Mouse (Mus musculus) heart, postnatal 0 days (tissue): ENCODE results near the gene BC016579. TPM values are rescaled to one million over a fixed set of nuclear protein-coding genes. Genes with fewer than 3 reads are reported as not detected.

ENCODE experiments used
- ATAC-seq: fragments of 200-750 bp; cut with Nextera tagmentation; 2 replicates; pipeline ENCODE4 v1.8.0; 2017; ENCODE audit warnings: low read depth, moderate number of reproducible peaks, moderate library complexity; ENCODE audit not compliant: insufficient read depth
- DNase-seq: peaks from one replicate; pipeline ENCODE4 v3.0.0-alpha.2; 2016; ENCODE audit warnings: low spot score
- H3K27ac ChIP-seq: fragments of 300-500 bp; sonication (generic); 2 replicates; pipeline ENCODE4 v1.5.1; 2014; ENCODE audit warnings: low read depth, mild to moderate bottlenecking
- H3K27me3 ChIP-seq: fragments of 300-500 bp; sonication (generic); 2 replicates; pipeline ENCODE4 v1.6.1; 2014; ENCODE audit warnings: low read length, mixed read lengths; ENCODE audit not compliant: control insufficient read depth, insufficient read depth
- H3K36me3 ChIP-seq: fragments of 300-500 bp; sonication (generic); replicated peaks from 2 replicates; pipeline ENCODE4 v1.6.1; 2014; ENCODE audit warnings: low read length, mixed read lengths; ENCODE audit not compliant: control insufficient read depth, insufficient read depth
- H3K4me1 ChIP-seq: fragments of 300-500 bp; sonication (generic); 2 replicates; pipeline ENCODE4 v1.6.1; 2014; ENCODE audit warnings: antibody characterized with exemption; ENCODE audit not compliant: control insufficient read depth, insufficient read depth
- H3K4me2 ChIP-seq: fragments of 300-500 bp; sonication (generic); 2 replicates; pipeline ENCODE4 v1.6.1; 2014; ENCODE audit warnings: low read depth, mild to moderate bottlenecking, low read length, moderate library complexity
- H3K4me3 ChIP-seq: fragments of 300-500 bp; sonication (generic); 2 replicates; pipeline ENCODE4 v1.5.1; 2014; ENCODE audit warnings: low read depth, low read length
- H3K9ac ChIP-seq: fragments of 300-500 bp; sonication (generic); replicated peaks from 2 replicates; pipeline ENCODE4 v1.6.1; 2014; ENCODE audit warnings: low read depth, low read length, mixed read lengths
- H3K9me3 ChIP-seq: fragments of 300-500 bp; sonication (generic); replicated peaks from 2 replicates; pipeline ENCODE4 v1.6.1; 2016; ENCODE audit warnings: low read length; ENCODE audit not compliant: control insufficient read depth
- CTCF ChIP-seq: IDR thresholded peaks from 2 replicates; pipeline ENCODE4 v1.5.1; 2016; ENCODE audit warnings: antibody characterized with exemption, control low read depth, low read depth
- EP300 ChIP-seq: IDR thresholded peaks from 2 replicates; pipeline ENCODE4 v1.6.1; 2016; ENCODE audit warnings: antibody characterized with exemption, low read depth
- WGBS: fragments of 180-500 bp; shearing (Covaris S2); extraction: QIAGEN DNeasy Blood & Tissue Kit; methylation state at CpG from one replicate; pipeline ENCODE4 v1.1.7; 2014; 5-methylcytosine and 5-hydroxymethylcytosine counted together
- polyA plus RNA-seq: library from polyadenylated mRNA; unstranded; fragments of >200 nt; fragmentation: Nextera tagmentation; extraction: Ambion mirVana; gene quantifications from 2 replicates; pipeline ENCODE4 v1.2.1, GENCODE M21; 2015
- total RNA-seq: library from RNA; depleted of rRNA; stranded (reverse); fragments of >200 nt; gene quantifications from 2 replicates; pipeline ENCODE4 v1.2.3, GENCODE M21; 2014; ENCODE audit warnings: low replicate concordance

BC016579 gene
- total and polyA plus RNA-seq, 2 experiments from 2014 or later = not detected

GRCm38 (mm10) chr16:45670005-45670404 is 16.1 kb upstream of the BC016579 start:
- no peak for TF ChIP-seq EP300
- no peak for TF ChIP-seq CTCF
- no peak for DNase-seq
- Histone ChIP-seq H3K4me3 (no peak overlapping the region), H3K9ac (no peak overlapping the region), H3K9me3 (no peaks in the 10 kb centered on the region), H3K27ac (no peak overlapping the region), H3K27me3 (no peaks in the 10 kb centered on the region), H3K4me2 (no peak overlapping the region), H3K36me3 (no peaks in the 10 kb centered on the region), H3K4me1 (no peaks in the 10 kb centered on the region)
- 63% methylated on average over 4 of the region's 4 CpGs for WGBS
- no peak for ATAC-seq

GRCm38 (mm10) chr16:45668178-45668577 is 14.3 kb upstream of the BC016579 start:
- H3K4me3 ChIP-seq = no peak overlapping the region
- H3K9me3 ChIP-seq = 0 out of 2 replicates have a peak, but pooled peaks cover 3% of the 10 kb centered on the region
- H3K9ac ChIP-seq = no peak overlapping the region
- H3K4me1 ChIP-seq = no peaks in the 10 kb centered on the region
- H3K36me3 ChIP-seq = no peaks in the 10 kb centered on the region
- H3K4me2 ChIP-seq = no peak overlapping the region
- ATAC-seq (no peak), DNase-seq (no peak)
- 43% methylated on average over 3 of the region's 3 CpGs for WGBS
- TF ChIP-seq CTCF (no peak), EP300 (no peak)
- no peaks in the 10 kb centered on the region for H3K27me3 ChIP-seq
- H3K27ac ChIP-seq = no peak overlapping the region

- 46% methylated on average over 2 of the region's 2 CpGs for WGBS
- no peak overlapping the region for H3K27ac ChIP-seq
- H3K9ac ChIP-seq = no peak overlapping the region
- 0 out of 2 replicates have a peak, but pooled peaks cover 3% of the 10 kb centered on the region for H3K9me3 ChIP-seq
- no peaks in the 10 kb centered on the region for H3K27me3 ChIP-seq
- TF ChIP-seq EP300 (no peak), CTCF (no peak)
- no peak overlapping the region for H3K4me2 ChIP-seq
- no peaks in the 10 kb centered on the region for H3K4me1 ChIP-seq
- ATAC-seq (no peak), DNase-seq (no peak)
- H3K4me3 ChIP-seq = no peak overlapping the region
- H3K36me3 ChIP-seq = no peaks in the 10 kb centered on the region
Measured at GRCm38 (mm10) chr16:45666136-45666535, 12.3 kb upstream of the BC016579 start.

DNA sequence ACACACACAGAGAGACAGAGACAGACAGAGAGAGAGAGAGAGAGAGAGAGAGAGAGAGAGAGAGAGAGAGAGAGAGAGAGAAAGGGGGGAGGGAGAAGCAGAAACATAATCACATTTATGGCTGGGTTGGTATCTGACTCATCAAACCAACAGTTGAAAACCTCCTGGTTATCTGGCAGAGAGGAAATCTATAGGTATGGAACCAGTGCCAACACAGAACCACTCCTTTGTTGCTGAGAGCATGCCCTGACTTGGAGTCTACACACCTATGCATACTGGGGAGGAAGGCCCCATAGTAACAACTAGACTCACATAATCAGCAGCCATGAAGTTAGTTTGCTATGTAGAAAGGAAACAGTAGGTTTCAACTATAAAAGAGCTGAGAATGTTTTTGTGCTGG is 8.5 kb upstream of the BC016579 start:
- TF ChIP-seq EP300 = no peak
- no peak for TF ChIP-seq CTCF
- Histone ChIP-seq H3K27ac (no peak overlapping the region), H3K27me3 (no peaks in the 10 kb centered on the region), H3K4me3 (no peak overlapping the region), H3K4me1 (0 out of 2 replicates have a peak, but pooled peaks cover 5% of the 10 kb centered on the region), H3K9me3 (0 out of 2 replicates have a peak, but pooled peaks cover 3% of the 10 kb centered on the region), H3K9ac (no peak overlapping the region), H3K4me2 (no peak overlapping the region), H3K36me3 (no peaks in the 10 kb centered on the region)
- ATAC-seq (no peak), DNase-seq (no peak)

GRCm38 (mm10) chr16:45659596-45659995 is 5.7 kb upstream of the BC016579 start:
- H3K36me3 ChIP-seq = no peaks in the 10 kb centered on the region
- no peak overlapping the region for H3K4me2 ChIP-seq
- no peak overlapping the region for H3K9ac ChIP-seq
- no peak for DNase-seq
- H3K4me1 ChIP-seq = 0 out of 2 replicates have a peak, but pooled peaks cover 5% of the 10 kb centered on the region
- H3K27ac ChIP-seq = no peak overlapping the region
- TF ChIP-seq CTCF = no peak
- TF ChIP-seq EP300 = no peak
- H3K9me3 ChIP-seq = no peaks in the 10 kb centered on the region
- 53% methylated on average over 4 of the region's 4 CpGs for WGBS
- no peaks in the 10 kb centered on the region for H3K27me3 ChIP-seq
- H3K4me3 ChIP-seq = no peak overlapping the region
- no peak for ATAC-seq

- DNase-seq (no peak), ATAC-seq (no peak)
- TF ChIP-seq EP300 (no peak), CTCF (no peak)
- Histone ChIP-seq H3K27me3 (0 out of 2 replicates have a peak, but pooled peaks cover 3% of the 10 kb centered on the region), H3K4me3 (no peak overlapping the region), H3K9ac (no peak overlapping the region), H3K36me3 (no peaks in the 10 kb centered on the region), H3K4me1 (0 out of 2 replicates have a peak, but pooled peaks cover 5% of the 10 kb centered on the region), H3K4me2 (no peak overlapping the region), H3K9me3 (no peaks in the 10 kb centered on the region), H3K27ac (no peak overlapping the region)
- WGBS = 79% methylated on average over 1 of the region's 1 CpGs
Measured at GRCm38 (mm10) chr16:45658248-45658647, 4.4 kb upstream of the BC016579 start.
